Mouse (Mus musculus): ENCODE results near the gene Vamp1.

Vamp1 gene

DNA sequence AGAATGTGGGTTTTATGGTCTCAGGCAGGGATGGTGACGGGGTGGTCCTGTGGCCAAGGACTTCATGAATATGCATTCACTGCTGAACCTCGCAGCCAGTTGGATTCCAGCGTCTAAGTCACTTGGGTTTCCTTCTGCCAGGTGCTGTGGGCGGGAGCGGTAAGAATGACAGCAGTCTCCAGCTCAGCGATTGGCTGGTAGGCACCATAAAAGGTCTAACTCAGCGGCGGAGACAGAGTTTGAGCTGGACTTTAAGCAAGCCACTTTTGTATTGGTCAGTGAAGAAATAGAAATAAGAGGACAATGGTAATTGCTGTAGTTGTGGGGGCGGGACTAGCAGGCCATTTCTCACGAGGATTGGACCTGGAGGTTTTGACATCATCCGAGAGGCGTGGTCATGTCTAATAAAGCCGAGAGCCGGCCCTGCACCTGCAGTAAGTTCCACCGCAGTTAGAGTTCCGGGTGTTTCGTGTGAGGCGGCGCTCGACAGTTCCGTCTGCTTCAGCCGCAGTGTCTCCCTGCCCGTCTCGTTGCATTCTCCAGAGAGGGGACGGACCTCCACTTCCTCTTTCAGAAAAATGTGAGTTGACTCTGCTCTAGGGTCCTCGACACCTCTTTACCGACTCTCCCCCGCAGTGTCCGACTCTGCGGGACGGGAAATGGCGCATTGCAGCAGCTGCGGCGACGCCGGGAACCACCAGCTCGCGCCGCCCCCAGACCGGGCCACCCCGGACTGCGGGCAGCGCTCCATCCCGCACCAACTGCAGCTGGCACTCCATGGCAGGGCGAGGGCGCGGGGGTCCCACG lies at the start of gene Vamp1:
Gene Vamp1, plus strand, starts transcription at position 404 of the 807 bp plus-strand sequence.
- DNase-seq (ENCODE audit: low read depth, low spot score), result peak; percentile 95

DNA sequence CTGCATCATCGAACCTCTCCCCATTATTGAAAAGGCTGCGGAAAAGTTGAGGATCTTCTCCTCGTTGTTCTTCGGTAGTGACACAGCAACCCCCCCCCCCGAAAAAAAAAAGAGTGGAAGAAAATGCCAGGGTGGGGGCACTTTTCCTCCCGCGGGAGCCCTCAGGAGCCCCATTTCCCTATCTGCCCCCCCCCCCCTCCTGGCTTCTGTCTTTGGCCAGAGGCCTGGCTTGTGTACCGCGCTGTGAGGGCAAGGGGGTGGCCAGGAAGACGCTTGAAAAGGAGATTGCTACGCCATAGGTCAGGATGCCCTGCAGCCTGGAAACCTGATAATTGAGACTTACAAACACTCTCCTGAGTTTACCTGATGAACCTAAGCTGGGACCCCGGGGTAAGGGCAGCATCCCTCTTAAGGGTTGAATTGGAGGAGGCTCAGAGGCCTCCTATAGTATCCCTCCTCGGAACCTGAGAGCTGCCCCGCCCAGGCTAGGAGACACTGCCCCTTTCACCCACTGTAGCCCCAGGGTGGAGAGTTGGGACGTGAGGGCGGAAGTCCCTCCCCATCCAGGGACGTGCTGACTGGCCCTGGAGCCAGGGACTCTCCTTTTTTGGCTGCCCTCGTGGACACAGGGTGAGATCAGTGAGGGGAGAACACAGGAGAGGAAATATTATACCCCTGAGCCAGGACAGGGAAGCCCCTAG lies 49.1 kb upstream of the Vamp1 start, which contains the start of gene Gapdh:
Gene Gapdh, minus strand, starts transcription at position 417 of the 701 bp plus-strand sequence.
- DNase-seq (ENCODE audit: low read depth, low spot score), result peak; percentile 33

DNA sequence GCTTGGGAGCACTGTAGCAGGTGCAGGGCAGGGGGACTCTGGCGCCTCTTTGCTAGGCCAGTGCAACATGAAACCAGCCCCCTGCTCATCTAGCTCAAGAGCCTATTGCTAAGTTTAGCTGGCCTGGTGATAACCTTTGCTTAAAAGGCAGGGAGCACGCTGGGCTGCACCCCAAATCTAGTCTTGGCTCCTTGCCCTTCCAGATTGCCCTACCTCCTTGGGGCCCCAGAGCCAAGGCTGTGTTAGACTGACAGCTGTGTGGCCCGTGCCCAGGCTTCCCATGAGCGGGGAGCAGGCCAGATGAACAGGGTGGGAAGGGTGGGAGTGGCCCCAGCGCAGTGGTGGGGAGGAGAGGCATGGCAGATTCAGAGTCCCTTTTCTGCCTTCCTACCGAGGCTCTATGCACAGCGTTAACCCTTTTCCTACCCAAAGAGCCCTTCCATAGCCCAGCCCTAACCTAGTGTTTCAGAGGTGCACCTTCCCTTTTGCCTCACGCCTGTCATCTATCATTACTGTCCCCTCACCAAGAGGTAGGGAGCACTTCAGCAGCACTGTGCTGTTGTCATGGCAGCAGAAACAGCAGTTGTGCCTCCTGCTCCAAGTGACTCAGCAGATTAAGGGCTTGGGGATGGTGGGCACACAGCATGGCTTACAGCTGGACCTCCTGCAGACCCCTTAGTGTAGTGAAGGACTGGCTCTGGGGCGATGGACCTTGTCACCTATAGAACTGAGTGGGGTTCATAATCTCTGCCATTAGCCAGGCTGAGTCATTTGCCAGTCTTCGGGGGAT lies 48.3 kb upstream of the Vamp1 start:
- no peak for DNase-seq (ENCODE audit: low read depth, low spot score)

DNA sequence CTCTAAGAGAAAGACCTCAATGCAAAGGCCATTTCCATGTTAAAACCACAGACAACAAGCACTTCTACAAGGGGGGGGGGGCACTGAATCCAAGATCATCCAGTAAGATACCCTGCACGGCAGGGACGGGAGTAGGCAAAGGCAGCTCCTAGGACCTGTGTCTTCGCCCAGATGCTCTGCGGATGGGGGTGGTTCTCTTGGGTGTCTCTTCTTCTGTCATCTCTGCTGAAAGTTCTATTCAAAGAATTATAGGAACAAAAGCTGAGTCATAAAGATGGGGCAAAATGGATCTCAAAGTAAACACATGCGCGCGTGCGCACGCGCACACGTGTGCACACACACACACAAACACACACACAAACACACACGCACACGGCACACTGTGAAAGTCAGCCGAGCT lies 47.3 kb upstream of the Vamp1 start:
- DNase-seq (ENCODE audit: low read depth, low spot score), result no peak

DNA sequence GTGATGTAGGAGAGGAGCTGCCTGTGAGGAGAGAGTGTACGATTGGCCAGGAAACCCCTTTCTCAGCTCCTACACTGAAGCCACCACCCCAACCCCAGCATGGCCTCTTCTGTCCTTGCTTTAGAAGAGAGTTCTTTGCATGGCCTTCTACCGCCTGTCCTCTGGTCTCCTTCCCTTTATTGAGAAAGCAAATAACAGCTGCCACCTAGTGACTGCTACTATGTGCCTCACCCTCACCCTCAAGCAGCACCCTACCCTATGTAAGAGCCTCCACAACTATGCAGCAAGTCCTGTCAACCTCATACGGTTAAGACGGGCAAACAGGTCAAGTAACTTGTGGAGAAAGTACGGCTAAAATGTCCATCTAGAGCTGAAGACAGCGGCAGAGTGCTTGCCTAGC lies 45.2 kb upstream of the Vamp1 start:
- DNase-seq (ENCODE audit: low read depth, low spot score), result no peak

DNA sequence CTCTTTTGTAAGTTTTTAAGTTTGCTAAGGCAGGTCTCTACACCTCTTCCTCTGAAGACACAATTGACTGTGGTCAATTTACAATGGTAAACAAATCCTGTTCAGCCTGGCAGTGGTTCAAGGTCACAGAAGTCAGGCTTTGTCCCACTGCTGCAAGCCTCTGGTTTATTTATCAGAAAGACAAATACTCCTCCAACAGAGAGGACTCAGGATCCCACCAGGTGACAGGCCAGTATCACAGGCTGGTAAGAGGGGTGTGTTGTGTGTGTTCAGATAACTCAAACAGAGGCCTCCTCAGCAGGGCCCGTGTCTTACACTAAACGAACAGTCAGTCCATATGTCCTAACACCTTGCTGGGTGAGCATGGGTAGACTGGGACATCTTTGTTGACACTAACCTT lies 42.9 kb upstream of the Vamp1 start:
- DNase-seq (ENCODE audit: low read depth, low spot score), result no peak

DNA sequence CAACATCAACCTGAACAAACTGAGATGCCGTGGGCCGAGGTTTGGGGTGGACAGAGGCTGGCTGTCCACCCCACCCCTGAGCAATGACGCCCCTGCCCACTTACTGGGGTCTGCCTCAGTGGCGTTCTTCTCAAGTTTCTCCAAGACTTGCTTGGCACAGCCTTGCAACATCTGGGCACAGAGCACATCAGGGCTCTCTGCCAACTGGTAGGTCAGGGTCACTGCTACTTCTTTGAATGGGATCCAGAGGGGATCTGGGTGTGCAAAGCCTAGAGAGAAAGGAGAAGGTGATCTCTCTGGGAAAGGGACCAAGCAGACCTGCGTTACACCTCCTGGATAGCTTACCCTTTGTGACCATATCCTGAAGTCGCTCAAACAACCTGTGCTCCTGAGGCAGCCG lies 42.1 kb upstream of the Vamp1 start:
- no peak for DNase-seq (ENCODE audit: low read depth, low spot score)

DNA sequence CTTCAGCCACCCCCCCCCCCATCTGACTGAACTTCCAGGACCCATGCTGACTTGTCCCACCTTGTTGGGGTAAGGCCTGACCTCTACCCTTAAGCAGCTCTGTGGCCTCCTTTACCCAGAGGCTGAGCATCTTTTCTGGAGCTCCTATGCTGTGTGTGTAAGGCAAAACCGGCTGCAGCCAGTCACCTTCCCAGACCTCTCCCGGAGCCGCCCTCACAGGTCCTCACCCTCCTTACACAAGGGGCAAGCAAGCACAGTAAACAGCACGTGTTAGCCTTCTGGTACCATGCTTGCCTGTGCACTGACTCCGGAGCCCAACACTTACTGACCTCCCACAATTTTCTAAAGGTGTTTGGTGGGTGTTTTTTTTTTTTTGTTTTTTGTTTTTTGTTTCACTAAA lies 39.9 kb upstream of the Vamp1 start:
- DNase-seq (ENCODE audit: low read depth, low spot score), result no peak

DNA sequence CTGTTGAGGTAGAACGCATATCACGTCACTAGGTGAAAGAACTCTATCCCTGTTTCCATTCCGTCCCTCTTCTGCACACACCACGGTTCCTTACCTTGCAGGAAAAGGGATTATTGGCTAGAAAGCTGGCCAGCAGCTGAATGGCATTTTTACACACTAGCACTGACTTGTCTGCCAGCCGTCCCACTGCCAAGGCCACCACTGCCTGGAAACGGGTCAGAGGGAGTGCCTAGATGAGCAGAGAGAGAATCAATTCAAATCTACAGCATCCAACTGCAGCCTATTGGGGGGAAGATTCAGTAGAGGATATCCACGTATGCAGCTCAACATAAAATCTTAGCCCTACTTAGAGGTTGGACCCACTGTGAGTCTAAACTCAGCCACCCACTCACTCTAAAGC lies 35.8 kb upstream of the Vamp1 start:
- no peak for DNase-seq (ENCODE audit: low read depth, low spot score)

DNA sequence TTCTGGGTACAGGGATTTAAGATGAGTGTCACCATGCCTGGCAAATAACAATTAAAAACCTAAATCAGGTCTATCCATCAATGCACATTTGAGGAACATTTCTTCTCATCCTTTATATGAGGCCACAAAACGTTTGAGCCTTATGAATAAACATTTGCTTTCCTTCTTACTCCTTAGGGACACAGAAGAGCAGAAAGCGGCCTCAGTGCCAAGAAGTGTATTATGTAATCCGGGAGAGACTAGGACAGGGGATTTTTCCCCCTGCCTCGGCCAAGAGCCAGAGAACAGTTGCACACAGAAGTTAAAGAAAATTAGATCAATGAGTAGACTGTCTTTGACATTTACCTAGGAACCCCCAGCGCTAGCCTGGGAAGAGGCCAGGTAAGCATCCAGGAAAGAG lies 33.2 kb upstream of the Vamp1 start:
- no peak for DNase-seq (ENCODE audit: low read depth, low spot score)

DNA sequence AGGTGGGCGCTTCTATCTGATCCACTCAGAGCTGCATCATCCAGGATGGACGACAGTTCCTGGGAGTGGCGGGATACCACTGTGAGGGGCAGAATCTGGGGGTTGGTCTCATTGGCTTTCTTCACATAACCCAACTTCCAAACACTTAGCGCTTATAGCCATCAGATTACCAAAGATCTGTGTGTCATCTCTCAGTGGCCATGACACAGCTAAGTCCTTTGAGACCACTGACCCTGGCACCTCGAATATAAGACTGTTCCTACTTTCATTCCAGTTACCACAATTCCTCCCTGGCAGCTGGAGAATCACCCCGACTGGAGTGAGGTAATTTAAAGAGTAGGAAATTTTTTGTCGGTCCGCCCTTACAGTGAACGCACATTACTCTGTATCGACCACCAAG lies 29.1 kb upstream of the Vamp1 start:
- no peak for DNase-seq (ENCODE audit: low read depth, low spot score)

DNA sequence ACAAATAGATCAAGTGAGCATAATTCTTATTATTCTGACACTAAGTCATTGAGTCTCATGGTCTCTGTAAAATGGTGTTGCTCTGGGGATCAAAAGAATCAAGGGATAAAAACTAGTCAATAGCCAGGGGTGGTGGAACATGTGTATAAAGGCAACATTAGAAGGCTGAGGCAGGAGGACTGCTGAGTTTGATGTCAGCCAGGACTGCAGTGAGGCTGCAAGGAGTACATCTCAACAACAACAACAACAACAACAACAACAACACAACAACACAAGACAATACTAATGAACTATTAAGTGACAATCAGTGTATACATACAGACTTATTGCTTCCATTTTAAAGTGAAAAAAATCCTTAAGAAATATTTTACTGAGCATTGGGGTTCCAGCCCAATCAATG lies 24.5 kb upstream of the Vamp1 start:
- no peak for DNase-seq (ENCODE audit: low read depth, low spot score)

DNA sequence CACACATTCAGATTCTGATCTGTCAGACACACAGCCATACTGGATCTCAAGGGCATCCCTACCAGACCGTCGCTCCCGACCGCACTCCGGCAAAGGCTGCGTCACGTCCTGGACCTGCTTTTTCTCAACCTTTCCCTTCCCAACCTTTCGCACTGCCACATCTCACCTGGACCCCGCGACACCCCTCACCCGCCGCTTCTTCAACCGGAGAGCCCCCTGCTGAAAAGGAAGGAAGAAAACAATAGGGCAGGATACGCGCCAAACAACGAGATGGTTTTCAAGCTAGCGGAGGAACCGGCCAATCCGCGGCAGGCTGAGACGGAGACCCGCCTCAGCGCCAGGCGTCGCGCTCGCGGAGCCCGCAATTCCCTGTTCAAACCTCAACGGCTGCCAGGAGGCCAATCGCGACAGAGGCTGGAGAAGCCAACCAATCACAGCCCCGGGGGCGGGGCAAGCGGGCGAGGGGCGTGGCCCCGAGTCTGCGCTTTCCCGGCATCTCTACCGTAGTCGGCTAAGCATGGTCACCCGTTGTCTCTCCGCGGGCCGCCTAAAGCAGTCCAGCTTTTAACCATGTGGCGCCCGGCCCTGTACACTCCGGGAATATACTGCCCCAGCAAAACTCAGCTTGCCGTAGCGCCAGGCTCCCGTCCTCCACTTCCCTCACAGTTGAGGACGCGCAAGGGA lies 23.9 kb upstream of the Vamp1 start, which contains the start of the genes Ncapd2 and Mrpl51:
Gene Ncapd2, minus strand, starts transcription at position 370 of the 684 bp plus-strand sequence.
Gene Mrpl51, plus strand, starts transcription at position 470 of the 684 bp plus-strand sequence.
- DNase-seq (ENCODE audit: low read depth, low spot score), result peak; percentile 98

DNA sequence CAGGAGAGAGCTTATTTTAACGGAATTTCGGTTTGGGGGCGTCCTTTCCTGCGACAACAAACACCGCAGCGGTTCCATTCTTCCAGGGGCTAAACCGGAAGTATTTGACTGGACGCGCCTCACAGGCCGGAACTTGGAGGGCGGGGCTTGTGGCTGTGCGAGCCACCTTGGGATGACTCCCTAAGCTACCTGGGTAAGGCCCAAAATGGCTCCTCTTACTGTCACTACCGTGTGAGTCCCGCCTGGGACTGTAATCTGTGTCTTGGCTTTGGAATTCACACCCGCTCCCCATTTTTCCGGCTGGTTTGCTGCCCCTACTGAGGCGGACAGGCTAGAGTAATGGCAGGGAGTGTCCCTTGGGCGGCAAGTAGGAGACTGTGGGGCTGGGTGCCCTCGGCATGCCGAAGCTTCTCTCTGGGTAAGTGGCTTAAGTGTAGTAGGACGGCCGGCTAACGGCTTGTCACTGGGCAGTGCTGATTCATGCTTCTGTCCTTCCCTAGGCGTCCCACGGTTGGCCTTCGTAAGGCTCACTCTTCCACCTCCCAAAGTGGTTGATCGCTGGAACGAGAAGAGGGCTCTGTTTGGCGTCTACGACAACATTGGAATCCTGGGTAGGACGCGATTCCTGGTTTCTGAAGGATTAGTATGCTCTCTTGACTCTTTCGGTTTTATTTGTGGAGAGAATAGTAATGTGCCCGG lies 23.2 kb upstream of the Vamp1 start:
- peak; percentile 92 for DNase-seq (ENCODE audit: low read depth, low spot score)

DNA sequence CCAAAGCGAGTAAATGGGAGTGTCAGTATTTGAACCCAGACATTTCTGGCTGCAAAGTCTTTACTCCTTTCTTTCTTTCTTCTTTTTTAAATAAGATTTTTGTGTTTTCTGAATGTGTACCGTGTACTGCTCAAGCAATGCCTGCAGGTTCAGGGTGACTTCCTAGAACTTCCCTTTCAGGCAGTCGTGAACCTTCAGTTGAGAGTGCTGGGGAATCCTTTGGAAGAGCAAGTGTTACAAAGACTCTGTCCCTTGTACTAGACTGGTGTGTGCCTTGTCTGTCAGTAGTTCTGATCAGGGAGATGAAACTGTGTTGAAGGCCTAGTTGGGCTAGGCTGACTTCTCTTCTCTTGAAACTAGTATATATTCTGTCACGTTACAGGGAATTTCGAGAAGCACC lies 22.5 kb upstream of the Vamp1 start:
- no peak for DNase-seq (ENCODE audit: low read depth, low spot score)

DNA sequence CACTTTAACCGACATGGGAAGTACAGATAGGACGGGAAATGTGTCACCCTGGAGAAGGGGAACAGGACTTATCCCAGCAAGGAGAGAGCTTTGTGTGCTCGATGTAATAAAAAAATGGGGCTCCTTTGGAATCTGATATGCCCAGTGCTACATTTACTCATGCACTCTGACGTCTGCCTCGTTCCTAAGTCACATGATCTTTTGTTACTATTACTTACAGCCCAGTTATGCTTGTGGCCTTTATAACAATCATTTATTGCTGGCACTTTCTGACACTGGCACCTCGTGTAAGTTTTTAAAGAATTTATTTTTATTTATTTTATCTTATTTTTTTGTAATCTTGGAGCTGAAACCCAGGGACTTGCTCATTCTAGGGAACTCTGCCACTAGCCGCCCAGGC lies 22.0 kb upstream of the Vamp1 start:
- DNase-seq (ENCODE audit: low read depth, low spot score), result no peak

DNA sequence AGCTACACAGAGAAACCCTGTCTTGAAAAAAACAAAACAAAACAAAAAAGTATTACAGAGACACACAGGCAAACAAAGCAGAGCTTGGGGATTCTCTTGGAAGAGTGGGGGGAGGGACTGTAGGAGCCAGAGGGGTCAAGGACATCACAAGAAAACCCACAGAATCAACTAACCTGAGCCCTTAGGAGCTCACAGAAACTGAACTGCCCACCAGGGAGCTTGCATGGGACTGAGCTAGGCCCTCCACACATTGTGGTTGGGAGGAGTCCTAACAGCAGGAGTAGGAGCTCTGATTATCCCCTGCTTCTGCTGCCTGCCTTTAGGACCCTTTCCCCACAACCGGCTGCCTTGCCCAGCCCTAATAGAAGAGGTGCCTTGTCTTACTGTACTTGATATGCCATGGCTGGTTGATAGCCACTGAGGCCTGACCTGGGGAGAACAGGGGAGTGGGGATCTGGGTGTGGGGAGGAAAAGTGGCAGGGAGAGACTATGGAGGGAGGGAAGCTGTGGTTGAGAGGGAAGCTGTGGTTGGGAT lies 19.7 kb upstream of the Vamp1 start:
- DNase-seq (ENCODE audit: low read depth, low spot score), result no peak

DNA sequence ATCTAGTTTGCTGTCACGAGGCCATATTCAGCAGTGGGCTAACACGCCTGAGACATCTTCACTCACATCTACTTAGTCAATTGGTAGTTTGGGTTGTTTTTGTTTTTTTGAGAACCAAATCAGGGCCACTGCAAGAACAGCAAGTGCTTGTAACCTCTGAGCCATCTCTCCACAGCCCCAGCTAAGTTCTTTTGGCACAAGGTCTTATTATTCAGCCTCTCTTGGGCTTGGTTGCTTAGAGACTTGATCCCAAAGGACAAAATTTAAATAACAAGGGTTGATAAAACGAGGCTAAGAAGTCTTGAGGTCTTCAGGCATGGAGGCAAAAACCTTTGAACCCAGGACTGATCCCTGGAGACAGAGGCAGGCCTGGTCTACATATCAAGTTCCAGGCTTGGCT lies 19.1 kb upstream of the Vamp1 start:
- no peak for DNase-seq (ENCODE audit: low read depth, low spot score)

DNA sequence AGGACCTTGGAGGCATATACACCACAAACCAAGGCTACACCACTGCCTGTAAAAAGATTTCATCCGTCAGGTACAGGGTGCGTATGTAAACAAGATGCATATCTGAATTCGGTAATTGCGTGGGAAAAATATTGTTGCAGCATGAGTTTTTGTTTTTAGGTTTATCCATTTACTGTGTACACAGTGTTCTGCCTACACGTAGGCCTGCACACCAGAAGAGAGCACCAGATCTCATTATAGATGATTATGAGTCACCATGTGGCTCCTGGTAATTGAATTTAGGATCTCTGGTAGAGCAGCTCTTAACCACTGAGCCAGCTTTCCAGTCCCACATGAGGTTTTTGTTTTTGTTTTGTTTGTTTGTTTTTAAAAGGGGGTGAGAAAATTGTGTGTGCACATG lies 18.2 kb upstream of the Vamp1 start:
- no peak for DNase-seq (ENCODE audit: low read depth, low spot score)

DNA sequence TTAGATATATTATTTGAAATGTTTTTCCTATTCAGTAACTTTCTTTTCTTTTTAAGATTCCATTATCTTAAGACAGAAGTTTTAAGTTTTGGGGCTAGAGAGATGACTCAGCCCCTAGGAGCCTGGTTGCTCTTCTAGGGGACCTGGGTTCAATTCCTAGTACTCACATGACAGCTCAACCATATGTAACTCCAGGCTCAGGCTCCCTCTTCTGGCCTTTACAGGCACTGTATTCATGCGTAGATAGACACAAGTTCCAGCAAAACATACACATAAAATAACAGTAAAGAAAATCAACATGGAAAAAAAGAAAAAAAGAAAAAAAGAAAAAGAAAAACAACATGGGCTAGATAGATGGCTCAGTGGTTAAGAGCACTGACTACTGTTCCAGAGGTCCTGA lies 4.9 kb upstream of the Vamp1 start:
- peak; percentile 27 for DNase-seq (ENCODE audit: low read depth, low spot score)

DNA sequence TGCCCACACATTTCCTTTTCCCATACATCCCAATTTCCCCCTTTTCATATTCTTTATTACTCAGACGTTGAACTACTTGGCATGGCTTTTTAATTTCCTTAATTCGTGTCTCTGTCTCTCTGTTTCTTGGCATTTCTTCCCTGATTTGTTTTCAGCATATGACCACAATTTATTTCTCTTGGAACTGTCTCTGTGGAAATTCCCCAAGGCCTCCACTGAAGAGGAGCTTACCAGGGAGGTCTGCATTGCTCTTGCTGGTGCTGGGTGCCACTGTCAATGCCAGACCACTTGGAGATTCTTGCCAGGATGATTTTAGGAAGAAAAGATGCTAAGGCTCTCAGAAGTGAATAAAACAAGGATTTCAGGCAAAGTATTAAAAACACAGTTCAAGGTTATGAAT lies 2.7 kb upstream of the Vamp1 start:
- no peak for DNase-seq (ENCODE audit: low read depth, low spot score)

Measured in CD4-positive, CD25-positive, alpha-beta regulatory T cell, adult 2 months (primary cell).